Mouse (Mus musculus) c-Kit-positive CD71-positive TER-119-negative erythroid progenitor cells, embryonic 14.5 days (primary cell): ENCODE results near the gene Atp5s.

Experiments used
- DNase-seq: peaks from one replicate; pipeline ENCODE4 v3.0.0-alpha.2; 2013; ENCODE audit warnings: low read depth

Atp5s gene

GRCm38 (mm10) chr12:69777957-69778356 is 53.2 kb downstream of the Atp5s start:
- DNase-seq: no peak

- DNase-seq: no peak
These were observed 56.7 kb downstream of the Atp5s start for GRCm38 (mm10) chr12:69781480-69781879.

- DNase-seq: no peak
These were observed 57.3 kb downstream of the Atp5s start for GRCm38 (mm10) chr12:69781935-69782650.

- DNase-seq: peak; percentile 73
These were observed 58.7 kb downstream of the Atp5s start for GRCm38 (mm10) chr12:69783247-69784025.

GRCm38 (mm10) chr12:69785471-69785870 is 60.7 kb downstream of the Atp5s start:
- DNase-seq: no peak

- DNase-seq: no peak
These were observed 63.6 kb downstream of the Atp5s start for GRCm38 (mm10) chr12:69788380-69788779.

GRCm38 (mm10) chr12:69789766-69790529 is 65.2 kb downstream of the Atp5s start:
- DNase-seq: no peak

GRCm38 (mm10) chr12:69790530-69791505 is 66.1 kb downstream of the Atp5s start, which contains the start of gene Cdkl1:
TSS of gene Cdkl1 (minus strand) at chr12:69791267.
- DNase-seq: no peak
